Mouse (Mus musculus) right cerebral cortex, adult 18-20 months (tissue): ENCODE data around the gene Slc25a40.

Experiments used
- DNase-seq: peaks from one replicate; pipeline ENCODE4 v3.0.0; 2022; ENCODE audit warnings: mixed read lengths

Gene Slc25a40

GRCm38 (mm10) chr5:8422157-8422931 lies at the start of gene Slc25a40, which contains the start of gene Dbf4:
Gene Slc25a40 (plus strand): TSS chr5:8422850.
Gene Dbf4 (minus strand): TSS chr5:8422716.
- DNase-seq, result peak; percentile 92

GRCm38 (mm10) chr5:8373415-8373814 lies 49.2 kb upstream of the Slc25a40 start:
- DNase-seq, result no peak

GRCm38 (mm10) chr5:8374297-8374906 lies 48.2 kb upstream of the Slc25a40 start:
- DNase-seq, result no peak

GRCm38 (mm10) chr5:8393891-8394583 lies 28.6 kb upstream of the Slc25a40 start:
- DNase-seq, result no peak

- peak; percentile 18 for DNase-seq
Measured at GRCm38 (mm10) chr5:8397587-8398249, 24.9 kb upstream of the Slc25a40 start.

- DNase-seq, result no peak
Measured at GRCm38 (mm10) chr5:8408746-8409145, 13.9 kb upstream of the Slc25a40 start.

- DNase-seq, result no peak
Measured at GRCm38 (mm10) chr5:8416683-8417413, 5.8 kb upstream of the Slc25a40 start.

GRCm38 (mm10) chr5:8417443-8417842 lies 5.2 kb upstream of the Slc25a40 start:
- no peak for DNase-seq

- DNase-seq, result no peak
Measured at GRCm38 (mm10) chr5:8421424-8421823, 1.2 kb upstream of the Slc25a40 start.

GRCm38 (mm10) chr5:8422932-8423928 lies 580 bp downstream of the Slc25a40 start:
- DNase-seq, result no peak

- DNase-seq, result no peak
Measured at GRCm38 (mm10) chr5:8424116-8424515, 1.5 kb downstream of the Slc25a40 start.

- no peak for DNase-seq
Measured at GRCm38 (mm10) chr5:8425899-8426298, 3.2 kb downstream of the Slc25a40 start.

GRCm38 (mm10) chr5:8437481-8438156 lies 15.0 kb downstream of the Slc25a40 start:
- no peak for DNase-seq

- no peak for DNase-seq
Measured at GRCm38 (mm10) chr5:8439095-8439494, 16.4 kb downstream of the Slc25a40 start.

- DNase-seq, result no peak
Measured at GRCm38 (mm10) chr5:8455565-8455964, 32.9 kb downstream of the Slc25a40 start.

GRCm38 (mm10) chr5:8456561-8456960 lies 33.9 kb downstream of the Slc25a40 start:
- no peak for DNase-seq

GRCm38 (mm10) chr5:8487989-8488700 lies 65.5 kb downstream of the Slc25a40 start:
- DNase-seq, result no peak

- no peak for DNase-seq
Measured at GRCm38 (mm10) chr5:8488701-8489297, 66.1 kb downstream of the Slc25a40 start.

- DNase-seq, result no peak
Measured at GRCm38 (mm10) chr5:8489471-8490110, 66.9 kb downstream of the Slc25a40 start.
